Mouse (Mus musculus) right cerebral cortex, postnatal 14 days (tissue): ENCODE results near the gene Hmgcs1.

Source experiments
- DNase-seq: peaks from one replicate; pipeline ENCODE4 v3.0.0; 2022

The Hmgcs1 gene

DNA sequence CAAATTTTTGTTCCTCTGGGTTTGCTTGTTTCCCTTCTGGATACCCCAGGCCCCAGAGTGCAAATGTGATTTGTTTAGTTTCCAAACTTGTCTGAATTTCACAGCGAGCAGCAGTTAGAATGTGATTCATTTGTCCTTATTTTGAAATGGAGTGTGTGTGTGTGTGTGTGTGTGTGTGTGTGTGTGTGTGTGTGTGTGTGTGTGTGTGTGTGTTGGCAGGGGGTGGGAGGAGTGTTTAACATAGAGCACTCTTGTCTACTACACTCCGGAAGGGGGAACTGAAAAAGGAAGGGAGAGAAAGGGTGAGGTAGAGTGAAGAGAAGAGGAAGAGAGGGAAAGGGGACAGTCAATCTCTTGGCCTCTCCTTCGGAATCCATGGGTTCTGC lies 64.4 kb downstream of the Hmgcs1 start:
- no peak for DNase-seq

DNA sequence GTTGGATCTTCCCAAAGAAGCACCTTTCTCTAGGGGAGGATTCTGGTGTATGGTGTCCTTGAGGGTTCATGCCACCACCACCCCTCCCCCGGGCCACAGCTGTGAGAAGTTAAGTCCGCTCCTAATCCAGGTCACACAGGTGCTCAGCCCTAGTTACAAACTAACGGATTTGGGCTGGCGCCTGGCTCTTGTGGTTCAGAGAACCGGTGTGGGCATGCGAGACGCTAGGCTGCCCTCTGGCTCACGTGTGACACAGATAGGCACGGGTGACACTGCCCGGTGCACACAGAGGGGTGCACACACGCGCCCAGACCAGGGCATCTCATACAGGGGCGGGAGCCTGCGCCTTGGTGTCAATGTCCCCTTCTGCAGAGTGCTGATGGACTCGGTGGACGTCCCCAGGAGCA lies 65.0 kb downstream of the Hmgcs1 start:
- DNase-seq: peak; percentile 29

DNA sequence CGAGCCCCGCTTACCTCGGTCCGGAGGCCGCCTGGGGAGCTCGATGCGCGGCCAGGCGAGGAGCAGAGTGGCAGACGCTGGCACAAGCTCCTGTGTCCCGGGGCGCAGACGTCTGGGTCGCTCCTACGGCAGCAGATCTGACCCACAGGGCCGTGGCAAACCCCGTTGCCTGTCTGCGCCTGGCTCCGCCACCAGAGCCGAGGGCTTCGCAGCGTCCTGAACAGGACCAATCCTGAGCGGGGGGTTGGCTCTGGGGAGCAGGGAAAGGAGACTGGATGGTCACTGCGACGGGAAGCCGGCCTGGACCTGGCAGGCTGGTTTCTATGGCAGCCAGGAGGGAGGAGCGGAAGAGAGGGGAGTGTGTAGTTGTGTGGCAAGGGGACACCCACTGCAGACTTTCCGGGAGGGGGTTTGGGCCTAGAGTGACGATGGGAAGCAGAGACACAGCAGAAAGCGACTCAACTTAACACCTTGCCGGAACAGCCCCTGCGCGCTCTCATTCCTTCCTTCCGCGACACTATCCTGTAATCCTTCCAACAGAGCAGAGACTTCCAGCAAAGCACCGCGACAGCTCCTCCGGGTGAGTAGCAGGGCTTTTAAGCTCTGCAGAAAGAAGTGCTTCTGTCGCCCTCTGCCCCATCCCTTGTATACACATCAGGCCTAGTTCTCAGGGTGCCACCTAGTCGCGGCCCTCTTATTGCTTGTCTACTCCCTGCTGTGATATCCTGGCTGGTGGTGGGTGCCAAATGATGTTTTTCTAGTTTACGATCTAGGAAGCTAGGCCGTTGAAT lies 65.7 kb downstream of the Hmgcs1 start, which contains the start of gene Nim1k:
Gene Nim1k (minus strand): TSS at position 202 of the 791 bp plus-strand sequence.
- DNase-seq: peak; percentile 79

DNA sequence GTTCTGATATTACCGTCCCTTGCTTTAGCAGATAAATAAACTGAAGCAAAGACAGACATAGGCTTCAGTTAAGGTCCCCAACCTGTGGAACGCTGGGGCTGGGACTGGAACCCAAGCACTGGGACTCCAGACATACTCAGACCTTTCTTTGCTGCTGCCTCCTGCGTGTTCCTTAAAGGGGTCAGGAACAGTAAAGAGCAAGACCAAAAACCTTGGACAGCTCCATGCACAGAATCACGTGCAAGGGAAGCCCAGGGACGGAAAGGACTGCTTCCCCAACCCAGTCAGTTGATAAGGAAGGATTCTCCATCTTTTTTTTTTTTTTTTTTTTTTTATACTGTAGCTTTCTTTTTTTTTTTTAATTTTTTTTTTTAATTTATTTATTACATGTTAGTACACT lies 66.7 kb downstream of the Hmgcs1 start:
- no peak for DNase-seq
